Mouse (Mus musculus): ENCODE data around the gene Pklr. TPM values are rescaled to one million over a fixed set of nuclear protein-coding genes. Genes with fewer than 3 reads are reported as not detected.
A peak's percentile ranks its signal among the peaks of the same experiment; 100 is the strongest.

Pklr gene
- total RNA-seq (2012; rRNA removed) (41.1 and 53.2 TPM in 2 replicates), polyA plus RNA-seq (2012; ENCODE audit: insufficient read depth in 1 of 2, insufficient read length in 2 of 2, low read depth in 1 of 2, low replicate concordance in 2 of 2, missing spikeins in 1 of 2) (100 to 1,000 TPM; 133 to 185 TPM)

- Histone ChIP-seq H3K27ac (ENCODE audit: control insufficient read depth, low read depth, low read length) (peak within 1 kb of the TSS; percentile 97), H3K79me2 (ENCODE audit: control insufficient read depth, insufficient read depth, low read length, poor library complexity) (peaks cover 16% of the 10 kb centered on the region), H3K4me1 (ENCODE audit: control insufficient read depth in 1 of 2, insufficient read depth in 2 of 2, low read length in 2 of 2) (peaks cover 27 to 53% of the 10 kb centered on the region in 2 experiments), H3K9ac (ENCODE audit: control insufficient read depth, low read depth, low read length, poor library complexity, severe bottlenecking) (peak within 1 kb of the TSS; percentile 81), H3K4me3 (ENCODE audit: control insufficient read depth in 1 of 2, insufficient read depth in 1 of 2, low read depth in 2 of 2, low read length in 2 of 2) (peak within 1 kb of the TSS; percentile 77 to 81), H3K36me3 (ENCODE audit: control insufficient read depth in 1 of 2, insufficient read depth in 2 of 2, low read length in 2 of 2) (peaks cover 2 to 49% of the 10 kb centered on the region in 2 experiments; a peak in 3 of 4 replicates), H3K27me3 (ENCODE audit: control insufficient read depth in 1 of 2, insufficient read depth in 2 of 2, low read length in 2 of 2) (no peaks in the 10 kb centered on the region), H3K9me3 (replicated peaks; ENCODE audit: insufficient read depth, low read length) (no peaks in the 10 kb centered on the region)
- DNase-seq (ENCODE audit: low read depth, low spot score) = peak; percentile 85
- TF ChIP-seq KAT2A (conservative IDR thresholded peaks at IDR 0.05; ENCODE audit: low read depth, low read length) = no peak
- peak; percentile 68 for TF ChIP-seq NELFE (IDR thresholded peaks at IDR 0.05; ENCODE audit: low read depth, low read length)
- TF ChIP-seq TAL1 (IDR thresholded peaks at IDR 0.05; ENCODE audit: low read length) = peak; percentile 88
- no peak for TF ChIP-seq GABPA (IDR thresholded peaks at IDR 0.05; ENCODE audit: low read depth, low read length)
- no peak for TF ChIP-seq NRF1 (IDR thresholded peaks at IDR 0.05; ENCODE audit: insufficient read depth, low read depth, low read length, poor library complexity, severe bottlenecking)
- TF ChIP-seq RAD21 (IDR thresholded peaks at IDR 0.05; ENCODE audit: low read depth, low read length) = no peak
- peak; percentile 65; the same call in 1 of the 2 replicates for TF ChIP-seq MYC (IDR thresholded peaks at IDR 0.05; ENCODE audit: low read depth, low read length)
- peak; percentile 58; the same call in 1 of the 2 replicates for TF ChIP-seq RCOR1 (IDR thresholded peaks at IDR 0.05; ENCODE audit: low read depth, low read length)
- no peak; the same call in 1 of the 2 replicates for TF ChIP-seq ZC3H11A (IDR thresholded peaks at IDR 0.05; ENCODE audit: low read depth, low read length)
- peak; percentile 74 for TF ChIP-seq POLR2AphosphoS2 (IDR thresholded peaks at IDR 0.05; ENCODE audit: low read length)
- TF ChIP-seq SIN3A (IDR thresholded peaks at IDR 0.05; ENCODE audit: low read length) = peak; percentile 66
- TF ChIP-seq MYB (IDR thresholded peaks at IDR 0.05; ENCODE audit: low read depth, low read length) = peak; percentile 79
- TF ChIP-seq CTCF (IDR thresholded peaks at IDR 0.05 in 2 of 3, conservative IDR thresholded peaks at IDR 0.05 in 1 of 3; ENCODE audit: control insufficient read depth in 1 of 3, insufficient read depth in 1 of 3, low read depth in 2 of 3, low read length in 3 of 3, poor library complexity in 1 of 3, severe bottlenecking in 1 of 3) = no peak
- peak; percentile 12; the same call in 1 of the 2 replicates for TF ChIP-seq MAFK (IDR thresholded peaks at IDR 0.05; ENCODE audit: borderline replicate concordance, low read depth, low read length)
- peak; percentile 90 to 94 for TF ChIP-seq EP300 (IDR thresholded peaks at IDR 0.05; ENCODE audit: low read depth in 1 of 2, low read length in 2 of 2)
- no peak; the same call in 1 of the 2 replicates for TF ChIP-seq CHD2 (IDR thresholded peaks at IDR 0.05; ENCODE audit: low read length)
- peak; percentile 72; the same call in 1 of the 2 replicates for TF ChIP-seq MXI1 (IDR thresholded peaks at IDR 0.05; ENCODE audit: low read depth, low read length)
- TF ChIP-seq ZMIZ1 (IDR thresholded peaks at IDR 0.05; ENCODE audit: low read depth, low read length) = peak; percentile 88
- peak; percentile 77 for TF ChIP-seq TBP (IDR thresholded peaks at IDR 0.05; ENCODE audit: low read depth, low read length)
- TF ChIP-seq BHLHE40 (IDR thresholded peaks at IDR 0.05; ENCODE audit: borderline replicate concordance, low read depth, low read length) = no peak
- peak; percentile 73; the same call in 1 of the 2 replicates for TF ChIP-seq ETS1 (IDR thresholded peaks at IDR 0.05; ENCODE audit: low read depth, low read length)
- TF ChIP-seq E2F4 (IDR thresholded peaks at IDR 0.05; ENCODE audit: borderline replicate concordance, low read depth, low read length) = no peak
- no peak for TF ChIP-seq CHD1 (IDR thresholded peaks at IDR 0.05; ENCODE audit: low read depth, low read length)
- TF ChIP-seq MAX (IDR thresholded peaks at IDR 0.05; ENCODE audit: low read length) = peak; percentile 55; the same call in 1 of the 2 replicates
- no peak for TF ChIP-seq USF1 (IDR thresholded peaks at IDR 0.05; ENCODE audit: low read depth, low read length)
- TF ChIP-seq GATA1 (IDR thresholded peaks at IDR 0.05; ENCODE audit: low read depth, low read length) = peak; percentile 90
- no peak for TF ChIP-seq ELF1 (IDR thresholded peaks at IDR 0.05; ENCODE audit: low read depth, low read length)
- TF ChIP-seq HCFC1 (IDR thresholded peaks at IDR 0.05; ENCODE audit: low read depth, low read length) = no peak
- TF ChIP-seq ZKSCAN1 (IDR thresholded peaks at IDR 0.05; ENCODE audit: low read depth, low read length) = no peak
- 0 out of 2 replicates have a peak, but pooled peaks have one; percentile 47 for TF ChIP-seq MEF2A (IDR thresholded peaks at IDR 0.05; ENCODE audit: extremely low read depth, insufficient replicate concordance, low read depth, low read length, poor library complexity, severe bottlenecking)
- no peak for TF ChIP-seq ZNF384 (IDR thresholded peaks at IDR 0.05; ENCODE audit: low read depth, low read length)
- TF ChIP-seq MAZ (IDR thresholded peaks at IDR 0.05; ENCODE audit: low read depth, low read length) = peak; percentile 75; the same call in 1 of the 2 replicates
- no peak for TF ChIP-seq USF2 (IDR thresholded peaks at IDR 0.05; ENCODE audit: borderline replicate concordance in 1 of 2, insufficient read depth in 1 of 2, low read depth in 1 of 2, low read length in 2 of 2)
- TF ChIP-seq SMC3 (IDR thresholded peaks at IDR 0.05; ENCODE audit: low read depth, low read length) = no peak
- TF ChIP-seq JUND (IDR thresholded peaks at IDR 0.05; ENCODE audit: low read depth, low read length) = no peak
- peak; percentile 55; the same call in 1 of the 2 replicates for TF ChIP-seq POLR2AphosphoS5 (IDR thresholded peaks at IDR 0.05; ENCODE audit: borderline replicate concordance, low read depth, low read length)
- TF ChIP-seq POLR2A (IDR thresholded peaks at IDR 0.05; ENCODE audit: control insufficient read depth in 1 of 2, insufficient read depth in 1 of 2, low read depth in 1 of 2, low read length in 2 of 2, poor library complexity in 1 of 2) = peak; percentile 60 to 84; a peak in 3 of 4 replicates
Measured at GRCm38 (mm10) chr3:89135958-89136357, at the start of gene Pklr. Gene Pklr (plus strand): TSS chr3:89136142.

Data from MEL (cell line).